Mouse (Mus musculus) right cerebral cortex, postnatal 10 days (tissue): ENCODE results near the gene 4933428G20Rik.
A peak's percentile ranks its signal among the peaks of the same experiment; 100 is the strongest.

Experiments used
- DNase-seq, 2 experiments: peaks; one replicate each; pipeline ENCODE4 v3.0.0; 2021; ENCODE audit warnings: low spot score in 2 of 2

4933428G20Rik gene

GRCm38 (mm10) chr11:97532950-97533582 lies 32.9 kb upstream of the 4933428G20Rik start:
- no peak for DNase-seq

- DNase-seq: no peak
These were observed 32.2 kb upstream of the 4933428G20Rik start for GRCm38 (mm10) chr11:97532354-97532753.

- peak; percentile 91 to 94 for DNase-seq
These were observed 31.5 kb upstream of the 4933428G20Rik start for GRCm38 (mm10) chr11:97531381-97532260.

GRCm38 (mm10) chr11:97530961-97531360 lies 30.8 kb upstream of the 4933428G20Rik start:
- DNase-seq: no peak

- DNase-seq: no peak
These were observed 29.9 kb upstream of the 4933428G20Rik start for GRCm38 (mm10) chr11:97530069-97530468.

- DNase-seq: no peak
These were observed 28.2 kb upstream of the 4933428G20Rik start for GRCm38 (mm10) chr11:97528282-97528808.

- DNase-seq: no peak
These were observed 25.2 kb upstream of the 4933428G20Rik start for GRCm38 (mm10) chr11:97525313-97525712.

- no peak for DNase-seq
These were observed 24.2 kb upstream of the 4933428G20Rik start for GRCm38 (mm10) chr11:97524306-97524705.

- DNase-seq: no peak
These were observed 23.7 kb upstream of the 4933428G20Rik start for GRCm38 (mm10) chr11:97523827-97524261.

GRCm38 (mm10) chr11:97523107-97523506 lies 23.0 kb upstream of the 4933428G20Rik start:
- DNase-seq: no peak

GRCm38 (mm10) chr11:97521741-97522474 lies 21.8 kb upstream of the 4933428G20Rik start:
- DNase-seq: no peak

GRCm38 (mm10) chr11:97520541-97520940 lies 20.4 kb upstream of the 4933428G20Rik start:
- DNase-seq: no peak

- no peak for DNase-seq
These were observed 12.9 kb upstream of the 4933428G20Rik start for GRCm38 (mm10) chr11:97513066-97513465.

GRCm38 (mm10) chr11:97512511-97512910 lies 12.4 kb upstream of the 4933428G20Rik start:
- DNase-seq: no peak

GRCm38 (mm10) chr11:97511661-97512369 lies 11.7 kb upstream of the 4933428G20Rik start:
- no peak for DNase-seq

GRCm38 (mm10) chr11:97510966-97511660 lies 11.0 kb upstream of the 4933428G20Rik start:
- peak in 1 of 2 experiments; percentile 71 for DNase-seq

GRCm38 (mm10) chr11:97509715-97510485 lies 9.8 kb upstream of the 4933428G20Rik start:
- no peak for DNase-seq

GRCm38 (mm10) chr11:97509058-97509457 lies 8.9 kb upstream of the 4933428G20Rik start:
- DNase-seq: no peak

- no peak for DNase-seq
These were observed 8.1 kb upstream of the 4933428G20Rik start for GRCm38 (mm10) chr11:97508198-97508597.

- no peak for DNase-seq
These were observed 6.2 kb upstream of the 4933428G20Rik start for GRCm38 (mm10) chr11:97506331-97506730.
